Mouse (Mus musculus) thymus, adult 18-20 months (tissue): ENCODE results near the gene Snrpe.
A peak's percentile ranks its signal among the peaks of the same experiment; 100 is the strongest.

ENCODE experiments used
- DNase-seq, 2 experiments: peaks; one replicate each; pipeline ENCODE4 v3.0.0; 2022; ENCODE audit warnings: mixed read lengths in 2 of 2

Snrpe gene

DNA sequence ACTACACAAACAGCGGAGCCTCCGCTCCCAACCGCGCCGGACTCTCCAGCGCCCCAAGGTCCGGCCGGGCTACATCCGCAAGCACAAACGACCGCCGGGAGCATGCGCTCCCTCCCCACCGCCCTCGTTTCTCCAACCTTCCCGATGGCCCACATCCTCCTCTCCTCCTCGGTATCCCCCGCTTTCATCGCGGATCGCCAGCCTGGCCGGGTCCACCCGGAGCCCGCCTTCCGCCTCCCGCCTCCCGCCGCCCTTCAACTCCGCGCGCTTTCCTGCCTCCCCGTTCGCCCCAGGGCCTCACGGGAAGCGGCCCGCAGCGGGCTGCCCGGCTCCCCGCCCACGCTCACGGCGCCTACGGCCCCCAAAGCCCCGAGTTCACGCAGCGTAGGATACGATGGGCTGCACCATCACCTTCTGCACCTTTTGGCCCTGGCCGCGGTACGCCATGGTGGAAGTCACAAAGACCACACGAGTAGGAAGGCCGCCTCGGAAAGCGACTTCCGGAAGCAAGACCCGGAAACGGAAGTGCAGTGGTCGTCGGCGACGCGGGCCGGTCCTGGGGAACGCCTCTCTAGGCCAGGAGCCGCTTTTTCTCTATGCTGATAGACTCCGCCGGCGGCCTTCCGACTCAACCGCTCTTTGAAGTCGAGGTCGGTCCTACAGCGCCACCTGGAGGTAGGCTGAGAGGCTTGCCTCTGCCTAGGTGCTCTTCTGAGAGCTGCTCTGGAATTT is at the start of gene Snrpe:
TSS of gene Snrpe (minus strand) at position 521 of the 732 bp plus-strand sequence.
- peak; percentile 92 for DNase-seq

- DNase-seq = no peak
Measured at GRCm38 (mm10) chr1:133658878-133659277, 48.8 kb upstream of the Snrpe start.

GRCm38 (mm10) chr1:133656811-133657210 is 46.7 kb upstream of the Snrpe start:
- DNase-seq = no peak

GRCm38 (mm10) chr1:133653033-133653432 is 42.9 kb upstream of the Snrpe start:
- DNase-seq = no peak

- DNase-seq = no peak
Measured at GRCm38 (mm10) chr1:133650288-133651055, 40.4 kb upstream of the Snrpe start.

DNA sequence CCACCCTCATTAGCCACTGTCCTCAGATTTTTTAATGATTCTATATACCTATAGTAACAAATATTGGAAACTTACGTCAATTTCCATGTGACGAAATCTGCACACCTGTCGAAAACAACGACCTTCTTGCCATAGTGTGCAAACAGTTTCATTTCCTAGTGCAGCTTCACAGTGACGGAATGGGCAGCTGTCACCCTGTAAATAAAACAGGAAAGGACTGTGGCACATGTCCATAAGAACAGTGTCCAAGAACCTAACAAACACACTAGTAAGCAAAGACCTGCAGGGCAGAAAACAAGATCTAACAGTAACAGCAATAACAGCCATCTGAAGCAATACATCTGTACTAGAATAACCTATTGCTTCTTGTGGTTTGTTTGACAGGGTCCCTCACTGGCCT is 35.6 kb upstream of the Snrpe start:
- DNase-seq = no peak

- DNase-seq = no peak
Measured at GRCm38 (mm10) chr1:133641163-133641562, 31.1 kb upstream of the Snrpe start.

GRCm38 (mm10) chr1:133638517-133638916 is 28.4 kb upstream of the Snrpe start:
- no peak for DNase-seq

GRCm38 (mm10) chr1:133632168-133632567 is 22.1 kb upstream of the Snrpe start:
- no peak for DNase-seq

GRCm38 (mm10) chr1:133625052-133625451 is 15.0 kb upstream of the Snrpe start:
- DNase-seq = no peak

DNA sequence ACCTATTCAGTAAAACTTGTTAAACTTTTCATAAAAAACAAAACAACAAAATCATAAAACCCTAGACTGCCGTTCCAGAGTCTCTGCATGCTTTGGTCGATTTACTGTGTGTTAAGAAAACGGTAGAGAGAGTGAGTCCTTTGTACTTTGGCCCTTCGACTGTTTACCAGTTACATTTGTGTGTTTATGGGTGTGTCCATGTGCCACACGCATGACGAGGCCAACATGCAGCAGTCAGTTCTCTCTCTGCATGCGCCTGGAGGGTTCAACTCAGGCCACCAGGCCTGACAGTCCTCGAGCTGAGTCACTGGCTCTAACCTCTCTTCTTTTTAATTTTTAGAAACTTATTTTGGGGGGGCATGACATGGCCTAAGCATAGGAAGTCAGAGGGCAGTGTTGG is 8.2 kb upstream of the Snrpe start:
- no peak for DNase-seq

DNA sequence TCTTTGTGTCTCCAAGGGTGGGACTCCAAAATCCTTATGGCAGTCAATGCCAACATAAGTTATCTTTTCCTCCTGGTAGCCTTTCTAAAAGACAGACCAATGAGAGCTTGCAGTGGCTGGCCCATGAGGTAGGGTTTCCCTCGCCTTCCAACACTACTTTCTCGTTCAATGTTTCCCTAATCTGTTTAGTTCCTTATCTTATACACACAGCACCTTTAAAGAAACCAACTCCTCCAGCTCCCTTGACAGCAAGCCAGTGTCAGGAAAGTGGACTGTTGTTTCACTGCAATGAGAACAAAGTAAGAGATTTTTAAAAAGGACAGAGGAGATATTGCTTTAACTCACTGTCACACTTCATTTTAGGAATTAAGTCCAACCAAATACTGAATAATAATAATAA is 7.8 kb upstream of the Snrpe start:
- no peak for DNase-seq

GRCm38 (mm10) chr1:133613817-133614216 is 3.7 kb upstream of the Snrpe start:
- no peak for DNase-seq

DNA sequence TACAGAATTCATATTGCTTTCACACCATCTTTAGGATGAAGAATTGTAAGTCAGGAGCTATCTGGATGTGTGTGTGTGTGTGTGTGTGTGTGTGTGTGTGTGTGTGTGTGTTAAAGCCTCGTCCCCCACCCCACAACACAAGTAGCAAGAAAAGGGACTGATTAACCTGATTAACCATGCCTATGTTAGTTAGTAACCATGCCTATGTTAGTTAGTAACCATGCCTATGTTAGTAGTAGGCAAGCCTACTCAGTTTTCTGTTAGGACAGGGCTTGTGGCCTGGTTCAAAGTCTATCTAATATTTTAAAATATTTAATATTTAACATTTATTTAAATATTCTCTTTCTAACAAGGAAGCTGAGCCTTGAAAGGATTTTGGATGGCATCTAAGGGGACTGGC is 1.3 kb upstream of the Snrpe start:
- DNase-seq = no peak

DNA sequence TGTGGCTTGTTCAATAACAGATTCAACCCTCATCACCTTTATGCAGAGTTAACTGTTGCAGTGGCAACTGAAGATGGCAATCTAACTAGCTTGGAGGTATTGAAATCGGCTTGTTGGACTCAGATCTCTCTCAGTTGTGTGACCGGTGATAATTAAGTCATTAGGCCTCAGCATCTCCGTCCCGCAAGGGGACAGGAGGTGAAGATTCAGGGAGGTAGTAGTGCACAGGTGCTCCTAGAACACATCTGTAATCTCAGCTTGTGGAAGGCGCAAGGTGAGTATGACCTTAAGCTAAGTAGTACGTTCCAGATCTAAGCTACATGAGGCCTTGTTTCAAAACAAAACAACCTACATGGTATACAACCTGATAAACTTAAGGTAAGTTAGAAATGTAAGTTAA is 510 bp upstream of the Snrpe start:
- DNase-seq = no peak

GRCm38 (mm10) chr1:133603174-133603573 is 6.9 kb downstream of the Snrpe start:
- DNase-seq = no peak

GRCm38 (mm10) chr1:133596298-133597007 is 13.6 kb downstream of the Snrpe start:
- DNase-seq = no peak

GRCm38 (mm10) chr1:133585995-133586537 is 24.0 kb downstream of the Snrpe start:
- DNase-seq = no peak

DNA sequence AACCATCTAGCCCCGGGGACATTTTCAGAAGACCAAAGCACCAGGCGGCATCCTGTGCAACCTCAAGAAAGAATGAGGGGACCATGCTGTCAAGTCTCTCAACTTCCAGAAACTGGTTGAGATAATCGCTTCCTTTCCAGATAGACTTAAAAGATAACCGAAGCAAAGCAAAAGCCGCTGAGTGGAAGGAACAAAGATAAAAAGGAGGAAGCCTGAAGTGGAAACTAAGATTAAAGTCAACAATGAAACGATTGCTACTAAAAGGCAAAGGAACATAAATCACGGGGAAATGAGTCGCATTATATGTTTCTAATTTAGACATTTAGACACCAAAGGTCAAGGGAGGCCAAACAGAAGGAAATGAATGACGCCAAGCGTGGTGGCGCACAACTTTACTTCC is 38.8 kb downstream of the Snrpe start:
- no peak for DNase-seq
